Mouse (Mus musculus): Measurements from ENCODE around the gene Dpp9. TPM values are rescaled to one million over a fixed set of nuclear protein-coding genes. Genes with fewer than 3 reads are reported as not detected.
A peak's percentile ranks its signal among the peaks of the same experiment; 100 is the strongest.

Gene Dpp9
- polyA plus RNA-seq, 1 experiment from 2014 or later = 33.8 TPM

DNA sequence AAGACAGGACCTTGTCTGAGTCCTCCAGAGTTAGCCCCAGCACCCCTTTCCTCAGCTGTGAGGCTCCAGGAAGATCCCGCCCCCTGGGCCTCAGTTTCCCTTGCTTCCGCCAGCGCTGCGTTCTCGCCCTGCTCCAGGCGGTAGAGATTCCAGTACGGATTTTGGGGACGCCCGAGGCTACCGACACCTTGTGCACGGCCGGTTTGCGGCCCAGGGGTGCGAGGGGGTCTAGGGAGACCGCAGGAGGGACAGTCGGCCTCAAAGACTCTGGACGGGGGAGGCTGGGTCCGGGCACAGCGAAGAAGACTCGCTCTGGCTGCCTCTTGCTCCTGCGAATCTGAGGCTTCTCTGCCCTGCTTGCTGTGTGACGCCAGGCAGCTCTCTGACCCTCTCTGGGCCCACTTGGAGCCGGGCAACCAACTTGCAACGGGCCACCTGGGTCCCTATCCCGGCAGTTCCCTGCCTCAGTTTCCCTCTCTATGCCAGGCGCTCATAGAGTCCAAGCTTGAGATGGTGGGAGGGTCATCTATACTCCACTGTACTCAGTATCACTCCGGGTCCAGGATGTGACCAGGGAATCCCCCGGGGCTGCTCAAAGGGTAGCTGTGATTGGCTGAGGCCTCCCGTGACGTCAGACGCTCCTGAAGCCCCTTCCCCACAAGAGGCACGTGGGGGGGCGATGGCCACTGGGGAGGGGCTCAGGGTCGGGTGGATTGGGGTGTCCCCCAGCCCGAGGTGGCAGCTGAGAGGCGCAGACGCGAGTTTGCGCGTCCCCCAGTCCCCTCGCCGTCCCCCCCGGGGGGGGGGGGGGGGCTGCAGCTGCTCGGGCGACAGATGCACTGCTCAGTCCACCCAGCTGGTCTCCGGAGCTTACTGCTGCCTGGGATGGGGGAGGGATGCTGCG, 76.8 kb downstream of the Dpp9 start:
- 2% methylated on average over 44 of the region's 47 CpGs for WGBS

DNA sequence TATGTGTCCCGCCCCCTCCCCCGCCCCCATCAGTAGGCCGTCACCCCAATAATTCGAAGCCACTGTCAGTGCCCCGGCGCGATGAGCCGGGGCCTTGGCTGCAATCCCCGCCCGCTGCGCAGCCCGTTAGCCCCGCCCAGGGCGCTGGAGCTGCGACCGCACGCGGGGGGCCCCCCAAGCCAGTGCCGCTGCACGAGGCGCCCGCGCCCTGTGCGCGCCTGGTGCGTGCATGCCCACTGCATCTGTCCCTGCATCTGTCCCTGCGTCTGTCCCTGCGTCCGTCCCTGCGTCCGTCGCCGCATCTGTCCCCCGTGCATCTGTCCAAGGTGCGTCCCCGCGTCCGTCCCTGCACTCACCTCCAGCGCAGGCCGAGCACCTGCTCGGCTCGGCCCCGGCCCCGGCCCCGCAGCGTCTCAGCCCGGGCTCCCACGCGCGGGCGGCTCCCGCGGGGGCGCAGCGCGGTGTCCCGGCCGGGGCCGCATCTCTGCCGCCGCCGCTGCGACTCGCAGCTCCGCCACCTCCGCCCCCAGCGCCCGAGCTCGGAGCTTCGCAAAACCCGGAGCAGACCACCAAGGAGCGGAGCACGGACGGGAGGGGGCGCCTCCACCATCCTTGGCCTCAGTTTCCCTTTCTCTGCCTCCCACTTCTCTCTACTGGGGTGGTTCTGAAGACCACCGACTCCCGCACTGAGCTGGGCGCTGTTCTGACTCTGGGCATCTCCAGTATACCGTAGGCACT, 78.7 kb downstream of the Dpp9 start, which contains the start of gene Sema6b:
TSS of gene Sema6b (minus strand) at position 486 of the 738 bp plus-strand sequence.
- DNase-seq (ENCODE audit: low spot score, missing footprints) = peak; percentile 97
- Histone ChIP-seq H3K27ac (ENCODE audit: low read depth, low read length) (peak within 1 kb of the TSS; percentile 25; the same call in 1 of the 2 replicates), H3K9ac (ENCODE audit: low read length) (peak within 1 kb of the TSS; percentile 69), H3K9me3 (ENCODE audit: control insufficient read depth, low read length) (no peaks in the 10 kb centered on the region), H3K27me3 (ENCODE audit: control insufficient read depth, insufficient read depth, low read length) (peaks cover 37% of the 10 kb centered on the region), H3K36me3 (ENCODE audit: control insufficient read depth, insufficient read depth, low read length) (no peaks in the 10 kb centered on the region), H3K4me3 (ENCODE audit: low read depth, low read length) (peak within 1 kb of the TSS; percentile 67), H3K4me2 (peak within 1 kb of the TSS; percentile 96), H3K4me1 (ENCODE audit: control insufficient read depth, insufficient read depth, low read length) (peaks cover 22% of the 10 kb centered on the region)
- peak; percentile 47 for ATAC-seq (ENCODE audit: low FRiP score)
- WGBS = 1% methylated on average over 74 of the region's 79 CpGs

More for the DNA sequence above, 76.8 kb downstream of the Dpp9 start:
- peak overlapping the region; percentile 31 for H3K4me3 ChIP-seq (ENCODE audit: low read depth, low read length)
- peak; percentile 70 for ATAC-seq (ENCODE audit: low FRiP score)
- peak overlapping the region; percentile 43 for H3K4me2 ChIP-seq
- H3K27me3 ChIP-seq (ENCODE audit: control insufficient read depth, insufficient read depth, low read length) = peaks cover 37% of the 10 kb centered on the region
- no peak overlapping the region for H3K27ac ChIP-seq (ENCODE audit: low read depth, low read length)
- H3K9ac ChIP-seq (ENCODE audit: low read length) = peak overlapping the region; percentile 24; the same call in 1 of the 2 replicates
- H3K36me3 ChIP-seq (ENCODE audit: control insufficient read depth, insufficient read depth, low read length) = no peaks in the 10 kb centered on the region
- DNase-seq (ENCODE audit: low spot score, missing footprints) = peak; percentile 97
- peaks cover 22% of the 10 kb centered on the region for H3K4me1 ChIP-seq (ENCODE audit: control insufficient read depth, insufficient read depth, low read length)
- no peaks in the 10 kb centered on the region for H3K9me3 ChIP-seq (ENCODE audit: control insufficient read depth, low read length)

DNA sequence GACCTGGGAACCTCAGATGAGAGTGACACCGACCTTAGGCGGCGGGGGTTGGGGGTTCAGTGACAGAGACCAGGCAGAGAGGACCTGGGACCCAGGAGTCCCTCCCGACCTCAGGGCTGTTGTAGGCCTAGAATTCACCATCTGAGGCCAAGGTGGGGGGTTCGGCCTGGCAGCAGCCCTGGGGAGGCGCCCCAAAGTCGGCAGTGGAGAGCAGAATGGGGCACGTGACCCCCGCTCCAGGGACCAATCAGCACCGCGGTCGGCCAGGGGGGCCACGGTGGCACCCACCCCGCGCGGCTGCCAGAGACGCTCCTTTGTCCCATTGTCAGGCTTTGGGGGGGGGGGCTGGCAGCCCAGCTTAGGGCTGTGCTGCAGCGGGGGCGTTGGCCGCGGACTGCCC, 79.3 kb downstream of the Dpp9 start:
- DNase-seq (ENCODE audit: low spot score, missing footprints) (no peak), ATAC-seq (ENCODE audit: low FRiP score) (peak; percentile 25; the same call in 1 of the 2 replicates)
- no peaks in the 10 kb centered on the region for H3K9me3 ChIP-seq (ENCODE audit: control insufficient read depth, low read length)
- H3K4me2 ChIP-seq = peak overlapping the region; percentile 96
- H3K27ac ChIP-seq (ENCODE audit: low read depth, low read length) = no peak overlapping the region
- peak overlapping the region; percentile 69 for H3K9ac ChIP-seq (ENCODE audit: low read length)
- peaks cover 26% of the 10 kb centered on the region for H3K4me1 ChIP-seq (ENCODE audit: control insufficient read depth, insufficient read depth, low read length)
- peaks cover 37% of the 10 kb centered on the region for H3K27me3 ChIP-seq (ENCODE audit: control insufficient read depth, insufficient read depth, low read length)
- WGBS = 3% methylated on average over 20 of the region's 21 CpGs
- no peaks in the 10 kb centered on the region for H3K36me3 ChIP-seq (ENCODE audit: control insufficient read depth, insufficient read depth, low read length)
- H3K4me3 ChIP-seq (ENCODE audit: low read depth, low read length) = peak overlapping the region; percentile 67

DNA sequence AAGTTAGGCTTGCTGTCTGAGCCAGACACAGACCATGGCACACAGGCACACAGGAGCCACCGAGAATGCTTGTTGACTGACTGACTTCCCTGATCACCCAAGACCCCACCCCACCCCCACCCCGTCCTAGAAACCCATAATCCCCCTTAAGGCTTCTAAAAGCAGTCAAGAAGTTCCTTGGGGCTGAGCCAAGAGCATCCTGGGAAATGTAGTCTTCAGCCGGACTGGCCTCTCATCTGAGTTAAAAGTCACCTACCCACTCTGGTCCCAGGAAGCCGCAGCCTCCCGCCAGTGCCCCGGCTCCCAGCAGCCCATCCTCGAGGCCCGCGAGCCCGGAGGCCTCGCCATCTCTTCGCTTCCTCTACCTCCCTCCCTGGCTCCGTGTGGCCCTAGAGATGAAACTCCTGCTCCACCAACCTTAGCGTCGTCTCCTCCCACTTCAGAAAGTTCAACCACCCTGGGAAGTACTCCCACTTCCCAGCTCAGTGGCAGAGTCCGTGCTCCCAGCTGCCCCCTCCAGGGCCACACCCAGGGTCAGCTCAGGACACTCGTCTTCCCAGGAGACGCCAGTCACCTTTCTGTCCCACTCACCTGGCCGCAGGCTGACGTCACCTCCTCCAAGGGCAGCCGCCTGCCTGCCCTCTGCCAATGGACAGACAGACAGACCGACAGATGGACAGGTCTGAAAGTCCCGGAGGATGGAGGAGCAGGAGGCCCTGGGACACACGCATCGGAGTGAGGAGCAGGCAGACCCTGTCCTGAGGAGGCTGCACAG, 80.7 kb downstream of the Dpp9 start:
- WGBS = 16% methylated on average over 25 of the region's 25 CpGs
- H3K36me3 ChIP-seq (ENCODE audit: control insufficient read depth, insufficient read depth, low read length) = no peaks in the 10 kb centered on the region
- peaks cover 35% of the 10 kb centered on the region for H3K27me3 ChIP-seq (ENCODE audit: control insufficient read depth, insufficient read depth, low read length)
- no peaks in the 10 kb centered on the region for H3K9me3 ChIP-seq (ENCODE audit: control insufficient read depth, low read length)
- H3K9ac ChIP-seq (ENCODE audit: low read length) = peak overlapping the region; percentile 1; the same call in 1 of the 2 replicates
- peak overlapping the region; percentile 21; the same call in 1 of the 2 replicates for H3K4me2 ChIP-seq
- H3K27ac ChIP-seq (ENCODE audit: low read depth, low read length) = no peak overlapping the region
- no peak for ATAC-seq (ENCODE audit: low FRiP score)
- no peak for DNase-seq (ENCODE audit: low spot score, missing footprints)
- peaks cover 32% of the 10 kb centered on the region for H3K4me1 ChIP-seq (ENCODE audit: control insufficient read depth, insufficient read depth, low read length)
- no peak overlapping the region for H3K4me3 ChIP-seq (ENCODE audit: low read depth, low read length)

MicroRNAs encoded within 50 kb of the gene (microRNA counts, 519-probe panel; counts per million panel counts)
- microRNA mmu-miR-7b = not detected

Small RNA genes lying within 50 kb of the gene (microRNA-seq; reads per million reads assigned to microRNA genes)
- gene Gm44397 (not detected), gene Mir7b (264 reads per million, percentile 66 among the genes with 10 or more reads in this experiment)

Other genes with a start within 250 kb of the Dpp9 start
- 81.9 and 89.1 TPM in 2 replicates for gene Shd, start 248.4 kb downstream of the Dpp9 start, polyA plus RNA-seq (2014; fragmentation: Nextera tagmentation; extraction: Ambion mirVana)
- 61.2 and 65.6 TPM in 2 replicates for gene Fsd1, start 232.4 kb downstream of the Dpp9 start, polyA plus RNA-seq (2014; fragmentation: Nextera tagmentation; extraction: Ambion mirVana)
- 3.6 and 4.5 TPM in 2 replicates for gene Stap2, start 213.3 kb downstream of the Dpp9 start, polyA plus RNA-seq (2014; fragmentation: Nextera tagmentation; extraction: Ambion mirVana)
- 146 and 158 TPM in 2 replicates for gene Mpnd, start 213.2 kb downstream of the Dpp9 start, polyA plus RNA-seq (2014; fragmentation: Nextera tagmentation; extraction: Ambion mirVana)
- 106 and 118 TPM in 2 replicates for gene Sh3gl1, start 182.3 kb downstream of the Dpp9 start, polyA plus RNA-seq (2014; fragmentation: Nextera tagmentation; extraction: Ambion mirVana)
- gene Chaf1a, start 178.5 kb downstream of the Dpp9 start, polyA plus RNA-seq (2014; fragmentation: Nextera tagmentation; extraction: Ambion mirVana) = 20.7 and 24.7 TPM in 2 replicates
- 43.2 and 48.4 TPM in 2 replicates for gene Ubxn6, start 143.9 kb downstream of the Dpp9 start, polyA plus RNA-seq (2014; fragmentation: Nextera tagmentation; extraction: Ambion mirVana)
- gene Hdgfl2, start 139.3 kb downstream of the Dpp9 start, polyA plus RNA-seq (2014; fragmentation: Nextera tagmentation; extraction: Ambion mirVana) = 104 and 121 TPM in 2 replicates
- 0.05 and 0.07 TPM in 2 replicates for gene Plin4, start 109.1 kb downstream of the Dpp9 start, polyA plus RNA-seq (2014; fragmentation: Nextera tagmentation; extraction: Ambion mirVana)
- gene Plin5, start 101.3 kb downstream of the Dpp9 start, polyA plus RNA-seq (2014; fragmentation: Nextera tagmentation; extraction: Ambion mirVana) = 0.07 TPM in 1 of 2 replicates, not detected in the other
- 0.15 TPM in 1 of 2 replicates, not detected in the other for gene Lrg1, start 96.9 kb downstream of the Dpp9 start, polyA plus RNA-seq (2014; fragmentation: Nextera tagmentation; extraction: Ambion mirVana)
- gene Sema6b, start 78.6 kb downstream of the Dpp9 start, polyA plus RNA-seq (2014; fragmentation: Nextera tagmentation; extraction: Ambion mirVana) = 1.9 TPM in 2 replicates
- 5.8 and 7.7 TPM in 2 replicates for gene Tnfaip8l1, start 56.4 kb downstream of the Dpp9 start, polyA plus RNA-seq (2014; fragmentation: Nextera tagmentation; extraction: Ambion mirVana)
- gene Mydgf, start 35.0 kb downstream of the Dpp9 start, polyA plus RNA-seq (2014; fragmentation: Nextera tagmentation; extraction: Ambion mirVana) = 52.3 and 57.7 TPM in 2 replicates
- 12.6 and 12.7 TPM in 2 replicates for gene Fem1a, start 37.9 kb upstream of the Dpp9 start, polyA plus RNA-seq (2014; fragmentation: Nextera tagmentation; extraction: Ambion mirVana)
- gene Ticam1, start 57.9 kb upstream of the Dpp9 start, polyA plus RNA-seq (2014; fragmentation: Nextera tagmentation; extraction: Ambion mirVana) = 1.7 and 2.6 TPM in 2 replicates
- 27.5 and 34.0 TPM in 2 replicates for gene Plin3, start 74.0 kb upstream of the Dpp9 start, polyA plus RNA-seq (2014; fragmentation: Nextera tagmentation; extraction: Ambion mirVana)
- not detected in 2 replicates for gene Arrdc5, start 81.4 kb upstream of the Dpp9 start, polyA plus RNA-seq (2014; fragmentation: Nextera tagmentation; extraction: Ambion mirVana)
- 123 and 138 TPM in 2 replicates for gene Uhrf1, start 84.4 kb upstream of the Dpp9 start, polyA plus RNA-seq (2014; fragmentation: Nextera tagmentation; extraction: Ambion mirVana)
- gene Kdm4b, start 107.2 kb upstream of the Dpp9 start, polyA plus RNA-seq (2014; fragmentation: Nextera tagmentation; extraction: Ambion mirVana) = 33.3 and 39.6 TPM in 2 replicates

Data from midbrain, embryonic 11.5 days (tissue).